Mouse (Mus musculus) left cerebral cortex, adult 2 months (tissue): ENCODE results near the gene Tnfrsf1b. TPM values are rescaled to one million over a fixed set of nuclear protein-coding genes. Genes with fewer than 3 reads are reported as not detected.

Source experiments
- DNase-seq, 2 experiments: peaks; one replicate each; pipeline ENCODE4 v3.0.0; 2021 to 2022; ENCODE audit warnings: low spot score in 2 of 2, mixed read lengths in 1 of 2; ENCODE audit errors: extremely low spot score in 1 of 2
- H3K27ac ChIP-seq: fragments of 200-600 bp; 2 replicates; pipeline ENCODE4 v1.8.1; 2022
- H3K4me3 ChIP-seq: fragments of 200-600 bp; 2 replicates; pipeline ENCODE4 v1.8.1; 2022
- CTCF ChIP-seq: fragments of 200-600 bp; IDR thresholded peaks from 2 replicates; pipeline ENCODE4 v1.8.1; 2022; ENCODE audit warnings: antibody characterized with exemption, mild to moderate bottlenecking, moderate library complexity
- intact Hi-C: fragments of 180-260 bp; cut with DNase I; formaldehyde crosslinking; loops from one replicate; pipeline ENCODE4 v1.15.1; 2025
- long read RNA-seq, 2 experiments: library from polyadenylated mRNA; stranded (forward); transcript quantifications; one replicate each; pipeline ENCODE4 v2.0.0; 2021; ENCODE audit warnings: borderline mapping rate in 2 of 2
- total RNA-seq, 2 experiments: library from RNA; stranded (reverse); gene quantifications; 2 replicates each; pipeline ENCODE4 v1.2.3; 2021

Tnfrsf1b gene
- 1 to 10 TPM; 2.9 to 3.1 TPM for total RNA-seq
- long read RNA-seq, experiment 1, partial matches to known transcripts = 0 of 1 reads
- long read RNA-seq, experiment 1, other reads (novel, unspliced or antisense) = 0 of 1 reads
- long read RNA-seq, experiment 2, partial matches to known transcripts = 1 of 4 reads
- long read RNA-seq, experiment 2, other reads (novel, unspliced or antisense) = 0 of 4 reads

DNA sequence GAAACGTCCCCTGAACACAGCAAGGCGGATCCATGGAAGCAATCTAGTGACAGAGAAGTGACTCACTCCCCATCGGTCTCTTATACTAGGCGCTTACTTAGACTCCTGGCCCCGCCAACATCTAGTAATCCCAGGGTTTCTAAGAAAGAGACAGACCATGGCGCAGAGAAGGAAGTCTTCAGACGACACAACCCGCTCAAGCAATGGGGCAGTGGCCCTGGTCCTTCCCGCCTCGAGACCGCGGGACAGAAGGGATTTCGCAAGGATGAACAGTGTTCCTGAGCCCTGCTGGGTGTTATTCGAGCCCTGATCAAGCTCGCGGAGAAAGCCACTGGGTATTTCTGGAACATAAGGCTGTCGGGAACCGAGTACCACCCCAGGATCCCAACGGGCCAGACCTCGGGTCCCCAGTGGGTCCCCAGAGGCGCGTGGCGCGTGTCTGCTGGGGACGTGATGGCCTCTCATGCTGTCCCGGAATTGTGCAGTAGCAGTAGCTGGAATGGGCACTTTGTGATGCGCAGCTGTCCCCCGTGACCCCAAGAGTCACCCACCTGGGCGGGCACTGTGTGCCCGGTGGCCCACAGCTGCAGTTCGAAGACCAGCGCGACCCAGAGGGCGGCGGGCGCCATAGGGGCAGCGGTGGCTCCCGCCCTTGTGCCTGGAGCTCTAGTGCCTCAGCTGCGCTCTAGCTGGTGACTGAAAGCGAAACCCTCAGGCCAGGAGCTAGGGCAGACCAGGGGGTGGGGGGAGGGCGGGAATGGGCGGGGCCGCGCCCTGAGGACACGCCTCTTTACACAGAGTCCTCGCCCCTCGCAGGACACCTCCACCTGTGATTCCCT lies at the start of gene Tnfrsf1b:
Gene Tnfrsf1b, minus strand, starts transcription at position 698 of the 839 bp plus-strand sequence.
- Histone ChIP-seq H3K4me3 (peak within 1 kb of the TSS; percentile 50), H3K27ac (peak within 1 kb of the TSS; percentile 45)
- DNase-seq = no peak
- intact Hi-C loops = no loop called here
- TF ChIP-seq CTCF = no peak

GRCm38 (mm10) chr4:145295589-145296300 lies 49.1 kb upstream of the Tnfrsf1b start:
- no peak overlapping the region for H3K4me3 ChIP-seq
- peak; percentile 93 for TF ChIP-seq CTCF
- DNase-seq = peak; percentile 55 to 70
- intact Hi-C loops = no loop called here
- no peak overlapping the region for H3K27ac ChIP-seq

DNA sequence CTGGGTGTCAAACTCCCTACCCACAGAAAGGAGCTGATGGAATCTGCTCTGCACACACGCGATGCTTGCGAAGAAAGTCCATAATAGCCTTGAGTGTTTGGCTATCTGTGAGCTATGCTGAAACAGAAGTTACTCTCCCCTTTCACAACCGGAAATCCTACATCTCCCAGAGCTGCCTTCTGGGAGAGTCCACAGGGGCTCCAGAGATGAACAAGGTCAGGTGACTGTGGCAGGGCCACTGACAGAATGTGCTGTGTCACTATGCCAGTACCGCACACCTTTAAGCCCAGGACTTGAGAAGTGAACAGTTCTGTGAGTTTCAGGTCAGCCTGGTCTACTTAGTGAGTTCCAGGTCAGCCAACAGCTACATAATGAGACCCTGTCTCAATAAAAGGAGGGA lies 47.9 kb upstream of the Tnfrsf1b start:
- intact Hi-C loops = loop anchor here (5.0 kb wide), 1 partner anchor 527 kb away; no protein-coding TSS in a partner anchor
- no peak overlapping the region for H3K4me3 ChIP-seq

DNA sequence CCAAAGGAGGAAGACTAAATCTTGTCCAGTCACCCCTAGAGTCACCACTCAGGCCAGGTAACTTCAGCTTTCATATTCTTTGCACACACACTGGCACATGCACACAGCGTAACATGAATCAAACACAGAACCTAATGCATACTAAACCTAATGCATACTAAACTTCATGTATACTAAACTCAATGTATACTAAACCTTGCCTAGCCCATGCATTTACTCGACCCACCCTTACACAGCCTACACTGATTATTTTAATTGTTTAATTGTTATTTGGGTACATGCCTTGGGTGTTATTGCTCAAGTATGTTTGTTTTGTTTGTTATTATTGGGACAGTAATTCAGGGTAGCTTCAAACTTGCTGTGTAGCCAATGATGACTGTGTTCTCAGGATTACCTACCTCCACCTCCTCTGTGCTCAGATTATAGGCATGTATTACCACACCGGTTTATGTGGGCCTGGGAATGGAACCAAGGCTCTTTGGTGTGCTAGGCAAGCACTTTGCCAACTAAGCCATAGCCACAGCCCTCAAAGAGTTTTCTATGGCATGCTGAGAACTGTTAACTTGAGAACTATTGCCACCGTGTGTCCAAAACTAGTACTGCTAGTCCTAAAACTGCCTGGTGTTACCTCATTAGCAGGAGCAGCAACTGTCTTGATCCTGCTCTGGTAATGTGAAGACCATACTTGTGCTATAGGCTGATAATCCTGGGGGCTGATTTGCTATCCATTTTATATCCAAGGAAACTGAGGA lies 39.9 kb upstream of the Tnfrsf1b start:
- intact Hi-C loops = loop anchor here (1.0 to 5.0 kb wide), 3 partner anchors 72 to 394 kb away; partner anchors contain the start of gene Dhrs3
- no peak overlapping the region for H3K27ac ChIP-seq
- peak; percentile 68 to 73 for DNase-seq
- H3K4me3 ChIP-seq = no peak overlapping the region
- TF ChIP-seq CTCF = peak; percentile 89

More for the DNA sequence above, 47.9 kb upstream of the Tnfrsf1b start:
- no peak for DNase-seq
- no peak overlapping the region for H3K27ac ChIP-seq
- TF ChIP-seq CTCF = no peak

DNA sequence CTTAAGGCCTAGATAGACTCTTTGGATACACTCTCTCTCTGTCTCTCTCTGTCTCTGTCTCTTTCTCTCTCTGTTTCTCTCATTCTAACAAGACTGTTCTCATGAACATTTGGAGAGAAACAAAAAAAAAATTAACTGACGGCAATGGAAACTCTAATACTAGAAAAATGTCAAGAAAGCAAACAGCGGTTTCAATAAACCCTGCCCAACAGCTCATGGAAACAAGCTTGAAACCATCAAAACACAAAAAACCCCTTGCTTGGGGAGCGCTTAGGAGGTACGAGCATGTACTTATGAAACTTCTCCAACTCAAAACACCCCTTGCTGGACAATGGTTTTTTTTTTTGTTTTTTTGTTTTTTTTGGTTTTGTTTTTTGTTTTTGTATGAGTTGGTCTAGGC lies 38.0 kb upstream of the Tnfrsf1b start:
- intact Hi-C loops = loop anchor here (5.0 kb wide), 2 partner anchors 127 to 392 kb away; partner anchors contain the start of gene Dhrs3
- DNase-seq = no peak
- Histone ChIP-seq H3K27ac (no peak overlapping the region), H3K4me3 (no peak overlapping the region)
- no peak for TF ChIP-seq CTCF

GRCm38 (mm10) chr4:145283441-145283840 lies 36.8 kb upstream of the Tnfrsf1b start:
- intact Hi-C loops = no loop called here
- DNase-seq = no peak
- no peak for TF ChIP-seq CTCF
- Histone ChIP-seq H3K27ac (no peak overlapping the region), H3K4me3 (no peak overlapping the region)

- Histone ChIP-seq H3K4me3 (no peak overlapping the region), H3K27ac (no peak overlapping the region)
- intact Hi-C loops = no loop called here
- TF ChIP-seq CTCF = no peak
- no peak for DNase-seq
Observed at GRCm38 (mm10) chr4:145280966-145281365, 34.3 kb upstream of the Tnfrsf1b start.

DNA sequence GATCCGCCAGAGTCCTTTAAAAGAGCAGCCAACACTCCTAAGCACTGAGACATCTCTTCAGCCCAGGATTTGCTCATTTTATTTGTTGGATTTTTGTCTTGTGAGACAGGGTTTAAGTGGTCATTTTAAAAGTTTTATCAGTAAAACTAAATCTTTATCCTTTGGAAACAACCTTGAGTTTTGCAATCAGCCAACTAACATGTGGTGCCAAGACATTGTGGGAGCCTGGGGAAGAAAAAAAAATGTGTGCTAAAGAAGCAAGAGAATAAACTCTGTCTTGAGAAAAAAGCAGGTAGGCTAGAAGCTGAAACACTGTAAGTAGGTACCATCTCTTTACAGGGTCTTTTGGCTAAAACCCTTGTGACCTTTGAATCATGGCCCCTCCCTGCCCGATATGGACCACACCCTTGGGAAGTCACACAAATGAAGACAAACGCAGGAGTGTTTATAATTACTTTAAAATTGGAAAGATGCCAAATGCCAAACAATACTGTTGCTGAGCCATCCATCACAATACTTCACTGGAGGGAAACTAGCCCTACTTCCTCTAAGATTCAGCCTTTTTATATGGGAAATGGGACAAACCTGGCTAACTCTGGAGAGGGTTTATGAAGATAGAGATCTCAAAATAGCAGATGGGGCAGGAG lies 32.2 kb upstream of the Tnfrsf1b start:
- Histone ChIP-seq H3K27ac (no peak overlapping the region), H3K4me3 (no peak overlapping the region)
- no peak for DNase-seq
- intact Hi-C loops = no loop called here
- TF ChIP-seq CTCF = no peak

GRCm38 (mm10) chr4:145278231-145278630 lies 31.6 kb upstream of the Tnfrsf1b start:
- Histone ChIP-seq H3K27ac (no peak overlapping the region), H3K4me3 (no peak overlapping the region)
- no peak for TF ChIP-seq CTCF
- intact Hi-C loops = no loop called here
- no peak for DNase-seq

GRCm38 (mm10) chr4:145276368-145277249 lies 29.9 kb upstream of the Tnfrsf1b start:
- no peak for DNase-seq
- intact Hi-C loops = no loop called here
- Histone ChIP-seq H3K27ac (no peak overlapping the region), H3K4me3 (no peak overlapping the region)
- TF ChIP-seq CTCF = no peak
